Mouse (Mus musculus) midbrain, embryonic 13.5 days (tissue): ENCODE measurements around the gene Slc5a5. TPM values are rescaled to one million over a fixed set of nuclear protein-coding genes. Genes with fewer than 3 reads are reported as not detected.

ENCODE experiments used
- ATAC-seq: fragments of 200-750 bp; cut with Nextera tagmentation; 2 replicates; pipeline ENCODE4 v1.8.0; 2017; ENCODE audit warnings: mild to moderate bottlenecking, moderate TSS enrichment, moderate library complexity
- H3K27ac ChIP-seq: fragments of 300-500 bp; sonication (generic); 2 replicates; pipeline ENCODE4 v1.5.1; 2015; ENCODE audit warnings: inconsistent platforms, mild to moderate bottlenecking, moderate library complexity
- H3K27me3 ChIP-seq: fragments of 300-500 bp; sonication (generic); 2 replicates; pipeline ENCODE4 v1.6.1; 2015; ENCODE audit warnings: mild to moderate bottlenecking, inconsistent platforms
- H3K36me3 ChIP-seq: fragments of 300-500 bp; sonication (generic); 2 replicates; pipeline ENCODE4 v1.6.1; 2015; ENCODE audit warnings: mild to moderate bottlenecking, inconsistent platforms
- H3K4me1 ChIP-seq: fragments of 300-500 bp; sonication (generic); replicated peaks from 2 replicates; pipeline ENCODE4 v1.6.1; 2015; ENCODE audit warnings: inconsistent platforms
- H3K4me2 ChIP-seq: fragments of 300-500 bp; sonication (generic); replicated peaks from 2 replicates; pipeline ENCODE4 v1.6.1; 2015; ENCODE audit warnings: moderate library complexity, mild to moderate bottlenecking, inconsistent platforms
- H3K4me3 ChIP-seq: fragments of 300-500 bp; sonication (generic); replicated peaks from 2 replicates; pipeline ENCODE4 v1.5.1; 2015; ENCODE audit warnings: mild to moderate bottlenecking, inconsistent platforms
- H3K9ac ChIP-seq: fragments of 300-500 bp; sonication (generic); replicated peaks from 2 replicates; pipeline ENCODE4 v1.6.1; 2015; ENCODE audit warnings: mild to moderate bottlenecking, inconsistent platforms
- H3K9me3 ChIP-seq: fragments of 300-500 bp; sonication (generic); 2 replicates; pipeline ENCODE4 v1.6.1; 2016; ENCODE audit warnings: mild to moderate bottlenecking, inconsistent platforms
- WGBS: fragments of 180-500 bp; shearing (Covaris S2); methylation state at CpG from one replicate; pipeline ENCODE4 v1.1.7; 2015; 5-methylcytosine and 5-hydroxymethylcytosine counted together
- polyA plus RNA-seq: library from polyadenylated mRNA; unstranded; fragments of >200 nt; fragmentation: Nextera tagmentation; extraction: Ambion mirVana; gene quantifications from 2 replicates; pipeline ENCODE4 v1.2.1, GENCODE M21; 2015

The Slc5a5 gene
- polyA plus RNA-seq, 1 experiment from 2014 or later, result 0.73 TPM

DNA sequence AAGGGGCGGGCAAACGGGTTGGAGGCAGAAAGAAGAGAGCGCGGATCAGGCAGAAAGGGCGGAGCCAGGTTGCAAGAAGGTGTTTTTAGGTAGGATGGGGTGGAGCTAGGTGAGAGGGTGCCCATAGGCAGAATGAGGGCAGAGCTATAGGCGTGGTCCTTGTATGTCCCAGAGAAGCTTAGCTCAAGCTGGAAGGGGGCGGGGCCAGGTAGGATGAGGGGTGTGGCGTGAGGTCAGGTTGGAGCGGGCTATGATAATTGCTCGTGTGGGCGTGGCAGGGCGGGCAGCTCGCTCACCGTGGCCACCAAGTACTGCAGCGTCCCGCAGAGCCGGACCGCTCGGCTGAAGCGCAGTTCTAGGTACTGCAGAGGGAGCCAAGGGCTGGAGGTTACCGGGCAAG, 1.2 kb downstream of the Slc5a5 start:
- Histone ChIP-seq H3K27me3 (peaks cover 68% of the 10 kb centered on the region), H3K9ac (no peak overlapping the region), H3K9me3 (no peaks in the 10 kb centered on the region), H3K4me1 (peaks cover 25% of the 10 kb centered on the region), H3K27ac (no peak overlapping the region), H3K36me3 (peaks cover 35% of the 10 kb centered on the region), H3K4me3 (no peak overlapping the region), H3K4me2 (no peak overlapping the region)
- no peak for ATAC-seq
- 8% methylated on average over 21 of the region's 21 CpGs for WGBS

DNA sequence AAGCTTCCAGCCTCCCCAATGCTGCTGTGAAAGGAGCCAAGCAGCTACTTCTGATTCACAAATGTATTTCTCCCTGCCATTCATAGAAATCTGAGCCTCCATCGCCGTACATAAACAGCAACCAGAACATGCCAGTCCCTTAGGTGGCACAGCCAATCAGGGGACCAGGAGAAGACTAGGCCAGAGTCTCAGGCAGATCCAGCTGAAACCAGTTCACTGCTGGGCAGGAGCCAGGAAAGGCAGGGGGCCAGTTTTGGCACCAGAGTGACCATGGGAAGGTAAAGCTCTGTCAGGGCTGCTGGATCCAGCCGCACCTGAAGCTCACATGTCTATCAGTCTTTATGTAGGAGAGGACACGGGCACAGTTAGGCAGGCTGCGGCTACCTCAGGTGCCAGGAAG, 1.9 kb downstream of the Slc5a5 start:
- H3K4me2 ChIP-seq, result no peak overlapping the region
- H3K9ac ChIP-seq, result no peak overlapping the region
- no peak overlapping the region for H3K4me3 ChIP-seq
- H3K4me1 ChIP-seq, result peaks cover 18% of the 10 kb centered on the region
- H3K36me3 ChIP-seq, result peaks cover 31% of the 10 kb centered on the region
- H3K27me3 ChIP-seq, result peaks cover 75% of the 10 kb centered on the region
- H3K27ac ChIP-seq, result no peak overlapping the region
- WGBS, result 96% methylated on average over 5 of the region's 5 CpGs
- no peaks in the 10 kb centered on the region for H3K9me3 ChIP-seq
- no peak for ATAC-seq

DNA sequence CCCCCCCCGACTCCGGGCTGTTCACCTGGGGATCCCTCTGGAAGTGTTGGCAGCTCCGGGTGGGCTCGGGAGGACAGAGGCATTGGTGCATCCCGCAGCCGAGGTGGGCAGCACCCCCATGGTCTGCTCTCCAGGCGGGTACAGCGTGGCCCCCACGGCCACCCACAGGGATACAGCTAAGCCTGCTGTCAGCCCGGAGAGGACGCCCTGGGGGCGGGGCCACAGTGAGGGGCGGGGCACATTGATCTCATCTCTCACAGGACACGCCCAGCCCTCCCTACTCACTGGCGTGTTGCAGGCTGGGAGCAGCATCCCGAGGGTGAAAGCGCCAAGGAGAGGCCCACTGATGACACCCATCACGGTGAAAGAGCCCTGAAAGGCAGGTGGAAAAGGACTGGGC, 4.9 kb downstream of the Slc5a5 start:
- no peak overlapping the region for H3K27ac ChIP-seq
- ATAC-seq, result no peak
- H3K36me3 ChIP-seq, result 0 out of 2 replicates have a peak, but pooled peaks cover 5% of the 10 kb centered on the region
- WGBS, result 7% methylated on average over 18 of the region's 18 CpGs
- H3K27me3 ChIP-seq, result peaks cover 56% of the 10 kb centered on the region
- H3K4me3 ChIP-seq, result no peak overlapping the region
- H3K4me2 ChIP-seq, result peak overlapping the region; percentile 33
- no peak overlapping the region for H3K9ac ChIP-seq
- peaks cover 12% of the 10 kb centered on the region for H3K4me1 ChIP-seq
- H3K9me3 ChIP-seq, result no peaks in the 10 kb centered on the region

DNA sequence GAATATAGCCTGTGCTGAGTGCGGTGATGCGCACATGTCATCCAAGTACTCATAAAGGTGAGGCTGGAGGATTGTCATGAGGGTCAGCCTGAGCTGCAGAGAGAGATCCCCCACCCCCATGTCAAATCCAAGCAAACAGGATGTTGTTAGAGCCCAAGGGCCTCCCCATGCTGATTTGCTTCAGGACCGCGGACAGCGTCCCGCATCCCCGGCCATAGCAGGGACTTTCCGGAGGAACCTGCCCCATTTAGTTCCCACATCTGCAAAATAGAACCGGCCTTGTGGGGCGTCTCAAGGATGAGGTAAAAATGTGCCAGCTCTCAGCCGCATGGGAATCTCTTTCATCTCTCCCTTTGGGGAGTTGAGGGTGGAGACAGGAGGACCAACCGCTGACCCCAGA, 6.9 kb downstream of the Slc5a5 start:
- Histone ChIP-seq H3K4me1 (0 out of 2 replicates have a peak, but pooled peaks cover 4% of the 10 kb centered on the region), H3K4me3 (no peak overlapping the region), H3K9ac (no peak overlapping the region), H3K4me2 (no peak overlapping the region), H3K9me3 (no peaks in the 10 kb centered on the region), H3K27ac (no peak overlapping the region), H3K27me3 (peaks cover 35% of the 10 kb centered on the region), H3K36me3 (0 out of 2 replicates have a peak, but pooled peaks cover under 1% of the 10 kb centered on the region)
- WGBS, result 21% methylated on average over 12 of the region's 12 CpGs
- ATAC-seq, result no peak

DNA sequence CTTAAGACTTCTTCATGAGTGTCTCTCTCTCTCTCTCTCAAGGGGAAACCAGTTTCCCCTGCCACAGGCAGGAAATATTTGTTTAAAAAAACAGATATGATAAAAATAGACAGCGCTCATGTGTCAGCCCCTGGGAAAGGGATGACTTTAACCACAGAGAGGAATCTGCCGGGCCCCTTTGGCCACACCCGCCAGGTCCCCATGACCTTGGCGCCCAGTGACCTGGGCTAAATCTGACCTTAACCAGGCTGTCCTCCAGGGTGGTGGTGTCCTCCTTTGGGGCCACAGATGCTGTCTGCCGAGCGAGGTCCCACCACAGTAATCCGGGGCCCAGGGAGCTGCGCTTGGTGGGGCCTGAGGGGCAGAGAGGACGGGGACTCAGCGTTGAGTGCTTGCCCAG, 7.9 kb downstream of the Slc5a5 start:
- peaks cover 28% of the 10 kb centered on the region for H3K27me3 ChIP-seq
- 95% methylated on average over 10 of the region's 10 CpGs for WGBS
- H3K36me3 ChIP-seq, result no peaks in the 10 kb centered on the region
- H3K4me3 ChIP-seq, result no peak overlapping the region
- no peak overlapping the region for H3K9ac ChIP-seq
- no peak for ATAC-seq
- H3K4me2 ChIP-seq, result no peak overlapping the region
- no peak overlapping the region for H3K27ac ChIP-seq
- 0 out of 2 replicates have a peak, but pooled peaks cover 6% of the 10 kb centered on the region for H3K4me1 ChIP-seq
- H3K9me3 ChIP-seq, result no peaks in the 10 kb centered on the region

DNA sequence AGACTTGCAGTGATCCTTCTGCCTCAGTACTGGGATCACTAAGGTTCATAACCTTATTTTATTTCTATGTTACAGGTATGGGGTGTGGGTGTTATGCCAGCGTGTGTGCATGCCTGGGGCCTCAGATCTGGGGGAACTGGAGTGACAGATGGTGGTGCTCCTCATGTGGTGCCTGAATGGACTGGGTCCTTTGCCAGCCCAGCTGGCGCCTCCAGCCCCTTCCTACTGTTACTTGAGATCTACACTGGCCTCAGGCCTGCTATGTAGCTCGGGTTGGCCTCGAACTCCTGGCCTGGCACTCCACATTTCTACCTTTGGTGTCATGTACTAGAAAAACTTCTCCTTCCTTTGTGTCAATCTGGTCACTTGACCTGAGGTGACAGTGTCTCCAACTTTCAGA, 8.4 kb downstream of the Slc5a5 start:
- no peaks in the 10 kb centered on the region for H3K36me3 ChIP-seq
- ATAC-seq, result no peak
- no peaks in the 10 kb centered on the region for H3K9me3 ChIP-seq
- 86% methylated on average over 4 of the region's 4 CpGs for WGBS
- H3K27me3 ChIP-seq, result peaks cover 25% of the 10 kb centered on the region
- no peak overlapping the region for H3K27ac ChIP-seq
- no peak overlapping the region for H3K4me3 ChIP-seq
- no peak overlapping the region for H3K4me2 ChIP-seq
- no peak overlapping the region for H3K9ac ChIP-seq
- 0 out of 2 replicates have a peak, but pooled peaks cover 8% of the 10 kb centered on the region for H3K4me1 ChIP-seq

DNA sequence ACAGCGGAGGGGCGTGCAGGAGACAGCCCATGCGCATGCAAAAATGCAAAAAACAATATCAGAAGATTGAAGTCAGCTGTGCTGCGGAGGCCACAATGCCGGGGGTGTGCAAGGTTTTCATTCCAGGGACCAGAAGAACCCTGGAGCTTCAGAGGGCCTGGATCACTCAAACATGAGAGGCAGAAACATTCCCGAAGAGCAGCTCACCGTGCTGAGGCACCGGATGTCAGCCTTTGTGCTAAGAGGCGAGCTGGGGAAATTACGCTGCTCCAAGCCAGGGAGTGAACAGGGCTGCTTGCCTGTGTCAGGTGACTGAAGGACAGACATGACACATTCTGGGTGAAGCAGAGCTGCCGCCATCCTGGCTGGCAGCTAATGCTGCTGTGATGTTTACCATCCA, 12.0 kb downstream of the Slc5a5 start:
- Histone ChIP-seq H3K4me2 (no peak overlapping the region), H3K36me3 (no peaks in the 10 kb centered on the region), H3K9me3 (no peaks in the 10 kb centered on the region), H3K27me3 (0 out of 2 replicates have a peak, but pooled peaks cover 8% of the 10 kb centered on the region), H3K27ac (no peak overlapping the region), H3K4me1 (0 out of 2 replicates have a peak, but pooled peaks cover 4% of the 10 kb centered on the region), H3K4me3 (no peak overlapping the region), H3K9ac (peak overlapping the region; percentile 34; the same call in 1 of the 2 replicates)
- 31% methylated on average over 11 of the region's 11 CpGs for WGBS
- ATAC-seq, result no peak

DNA sequence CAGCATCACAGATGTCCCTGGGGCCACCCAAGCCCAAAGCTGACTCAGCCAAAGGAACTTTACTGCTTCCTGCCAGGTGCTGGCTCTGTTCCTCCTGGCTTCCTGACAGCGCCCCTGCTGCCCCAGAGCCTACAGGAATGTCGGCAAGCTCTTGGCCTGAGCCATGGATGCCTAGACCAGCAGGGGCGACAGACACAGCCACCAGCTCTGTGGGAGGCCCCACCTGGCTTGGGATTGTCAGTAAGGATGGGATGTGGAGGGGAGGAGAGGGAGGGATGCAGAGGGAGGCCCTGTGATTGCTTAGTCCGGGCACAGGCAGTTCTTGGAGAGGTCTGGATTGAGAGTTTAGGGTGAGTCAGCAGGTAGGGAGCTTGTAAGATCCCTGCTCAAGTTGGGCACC, 12.4 kb downstream of the Slc5a5 start:
- ATAC-seq, result 0 out of 2 replicates have a peak, but pooled peaks have one; percentile 22

DNA sequence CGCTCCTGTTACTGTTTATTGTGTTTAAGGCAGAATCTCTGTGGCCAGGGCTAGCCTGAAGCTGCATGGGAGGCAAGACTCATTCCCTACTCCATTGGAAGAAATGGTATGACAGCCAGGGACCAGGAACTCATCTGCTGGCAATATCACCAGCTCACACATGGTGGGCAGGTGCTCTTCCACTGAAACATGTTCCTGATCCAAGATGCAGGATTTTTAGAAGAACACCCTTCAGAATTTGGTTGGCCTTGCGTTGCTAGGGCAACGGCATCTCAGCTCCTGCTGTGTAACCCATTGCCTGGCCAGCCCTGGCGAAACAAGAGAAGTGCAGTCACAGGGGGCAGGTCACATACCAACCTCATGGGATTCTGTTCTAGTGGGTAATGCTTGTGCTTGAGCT, 13.1 kb downstream of the Slc5a5 start:
- Histone ChIP-seq H3K36me3 (no peaks in the 10 kb centered on the region), H3K27me3 (0 out of 2 replicates have a peak, but pooled peaks cover 2% of the 10 kb centered on the region), H3K9me3 (no peaks in the 10 kb centered on the region), H3K27ac (no peak overlapping the region), H3K4me2 (no peak overlapping the region), H3K4me1 (0 out of 2 replicates have a peak, but pooled peaks cover 4% of the 10 kb centered on the region), H3K4me3 (no peak overlapping the region), H3K9ac (no peak overlapping the region)
- 52% methylated on average over 4 of the region's 4 CpGs for WGBS
- ATAC-seq, result no peak

More for the DNA sequence above, 12.4 kb downstream of the Slc5a5 start:
- 0 out of 2 replicates have a peak, but pooled peaks cover 4% of the 10 kb centered on the region for H3K4me1 ChIP-seq
- H3K27ac ChIP-seq, result no peak overlapping the region
- no peaks in the 10 kb centered on the region for H3K9me3 ChIP-seq
- H3K4me2 ChIP-seq, result no peak overlapping the region
- 9% methylated on average over 4 of the region's 4 CpGs for WGBS
- H3K36me3 ChIP-seq, result no peaks in the 10 kb centered on the region
- peak overlapping the region; percentile 34; the same call in 1 of the 2 replicates for H3K9ac ChIP-seq
- 0 out of 2 replicates have a peak, but pooled peaks cover 4% of the 10 kb centered on the region for H3K27me3 ChIP-seq
- no peak overlapping the region for H3K4me3 ChIP-seq

DNA sequence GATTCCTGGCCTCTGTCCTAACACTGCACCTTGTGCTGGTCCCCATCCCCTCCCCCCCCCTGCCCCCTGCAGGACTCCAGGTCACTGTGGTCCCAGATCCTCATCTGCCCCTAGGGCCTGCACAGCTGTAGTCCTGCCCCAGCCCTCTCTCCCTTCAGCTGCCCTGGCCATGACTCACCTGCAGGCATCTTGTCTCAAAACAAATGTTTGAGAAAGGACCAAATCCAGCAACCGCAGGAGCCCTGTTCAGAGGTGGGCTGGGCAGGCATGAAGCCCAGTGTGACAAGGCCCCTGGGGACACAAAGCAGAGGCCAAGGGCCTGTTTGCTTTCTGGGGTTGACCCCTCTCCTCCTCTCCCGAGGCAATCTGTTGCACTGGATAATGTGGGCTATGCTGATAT, 14.4 kb downstream of the Slc5a5 start:
- 0 out of 2 replicates have a peak, but pooled peaks cover 4% of the 10 kb centered on the region for H3K4me1 ChIP-seq
- no peak overlapping the region for H3K27ac ChIP-seq
- no peak overlapping the region for H3K4me3 ChIP-seq
- no peaks in the 10 kb centered on the region for H3K36me3 ChIP-seq
- H3K9ac ChIP-seq, result 0 out of 2 replicates have a peak overlapping the region, but pooled peaks have one; percentile 14
- no peak overlapping the region for H3K4me2 ChIP-seq
- no peak for ATAC-seq
- no peaks in the 10 kb centered on the region for H3K9me3 ChIP-seq
- 65% methylated on average over 2 of the region's 2 CpGs for WGBS
- H3K27me3 ChIP-seq, result 0 out of 2 replicates have a peak, but pooled peaks cover 2% of the 10 kb centered on the region

DNA sequence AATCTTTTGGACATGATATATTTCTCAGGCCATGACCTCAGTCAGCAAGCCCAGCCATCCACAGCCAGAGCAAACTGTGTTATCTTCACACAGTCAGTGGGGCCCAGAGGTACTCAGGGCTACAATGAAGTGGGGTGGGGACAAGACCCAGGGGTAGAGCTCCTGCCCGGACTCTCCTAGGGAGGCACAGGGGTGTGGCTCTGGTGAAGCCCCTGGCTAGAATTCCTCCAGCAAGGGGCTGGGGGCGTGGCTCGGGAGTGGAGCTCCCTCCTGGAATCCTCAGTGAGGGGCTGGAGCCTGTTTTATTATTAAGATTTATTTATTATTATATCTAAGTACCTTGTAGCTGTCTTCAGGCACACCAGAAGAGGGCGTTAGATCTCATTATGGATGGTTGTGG, 16.2 kb downstream of the Slc5a5 start:
- H3K9ac ChIP-seq, result no peak overlapping the region
- H3K4me2 ChIP-seq, result no peak overlapping the region
- H3K4me3 ChIP-seq, result no peak overlapping the region
- H3K36me3 ChIP-seq, result no peaks in the 10 kb centered on the region
- 68% methylated on average over 4 of the region's 4 CpGs for WGBS
- no peak overlapping the region for H3K27ac ChIP-seq
- ATAC-seq, result no peak
- H3K4me1 ChIP-seq, result peaks cover 17% of the 10 kb centered on the region
- no peaks in the 10 kb centered on the region for H3K9me3 ChIP-seq
- 0 out of 2 replicates have a peak, but pooled peaks cover 2% of the 10 kb centered on the region for H3K27me3 ChIP-seq

DNA sequence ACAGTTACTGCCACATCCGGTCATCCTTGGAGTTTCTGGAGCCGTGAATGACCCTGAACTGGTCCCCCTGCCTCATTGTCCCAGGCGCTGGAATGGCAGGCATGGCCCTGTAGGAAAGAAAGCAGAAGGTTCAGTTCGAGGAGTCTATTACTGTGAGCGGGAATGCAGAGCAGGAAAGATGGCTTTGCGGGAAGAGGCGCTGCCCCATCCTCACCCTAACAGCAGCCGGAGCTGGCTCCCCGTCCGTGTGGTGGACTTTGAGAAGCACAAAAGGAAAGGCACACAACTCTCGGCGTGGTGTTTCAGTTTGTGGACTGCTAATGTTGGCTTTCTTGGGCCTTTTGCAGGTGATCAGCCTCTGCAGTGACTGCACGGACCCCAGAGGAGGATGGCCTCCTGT, 18.1 kb downstream of the Slc5a5 start:
- no peaks in the 10 kb centered on the region for H3K9me3 ChIP-seq
- ATAC-seq, result no peak
- H3K4me3 ChIP-seq, result no peak overlapping the region
- H3K4me1 ChIP-seq, result peaks cover 21% of the 10 kb centered on the region
- no peak overlapping the region for H3K4me2 ChIP-seq
- H3K27ac ChIP-seq, result 0 out of 2 replicates have a peak overlapping the region, but pooled peaks have one; percentile 88
- H3K9ac ChIP-seq, result no peak overlapping the region
- WGBS, result 91% methylated on average over 13 of the region's 13 CpGs
- H3K27me3 ChIP-seq, result 0 out of 2 replicates have a peak, but pooled peaks cover 2% of the 10 kb centered on the region
- H3K36me3 ChIP-seq, result no peaks in the 10 kb centered on the region
